Mouse (Mus musculus) right cerebral cortex, postnatal 4 days (tissue): ENCODE measurements around the gene Qsox1.
A peak's percentile ranks its signal among the peaks of the same experiment; 100 is the strongest.

Source experiments
- DNase-seq: peaks from one replicate; pipeline ENCODE4 v3.0.0-alpha.2; 2022

Gene Qsox1

GRCm38 (mm10) chr1:155798000-155798399 lies 14.7 kb downstream of the Qsox1 start:
- DNase-seq = no peak

DNA sequence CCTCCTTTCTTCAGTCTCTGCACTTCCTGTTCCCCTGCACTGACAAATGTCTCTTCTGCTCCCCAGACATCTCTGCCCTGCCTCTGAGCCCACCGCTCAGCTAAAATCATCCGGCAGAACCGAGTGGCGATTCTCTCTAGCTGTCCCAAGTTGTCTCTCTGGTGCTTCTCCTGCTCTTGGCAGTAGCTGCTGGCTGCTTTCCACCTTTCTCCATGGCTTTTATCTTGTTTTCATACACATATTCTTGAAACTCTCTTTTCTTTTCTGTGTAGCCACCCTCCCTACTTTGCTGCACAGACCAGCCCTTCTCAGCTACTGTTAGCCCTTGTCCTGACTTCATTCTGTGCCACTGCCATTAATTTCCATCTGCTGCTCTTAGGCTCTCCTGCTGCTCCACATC lies 15.3 kb downstream of the Qsox1 start:
- no peak for DNase-seq

DNA sequence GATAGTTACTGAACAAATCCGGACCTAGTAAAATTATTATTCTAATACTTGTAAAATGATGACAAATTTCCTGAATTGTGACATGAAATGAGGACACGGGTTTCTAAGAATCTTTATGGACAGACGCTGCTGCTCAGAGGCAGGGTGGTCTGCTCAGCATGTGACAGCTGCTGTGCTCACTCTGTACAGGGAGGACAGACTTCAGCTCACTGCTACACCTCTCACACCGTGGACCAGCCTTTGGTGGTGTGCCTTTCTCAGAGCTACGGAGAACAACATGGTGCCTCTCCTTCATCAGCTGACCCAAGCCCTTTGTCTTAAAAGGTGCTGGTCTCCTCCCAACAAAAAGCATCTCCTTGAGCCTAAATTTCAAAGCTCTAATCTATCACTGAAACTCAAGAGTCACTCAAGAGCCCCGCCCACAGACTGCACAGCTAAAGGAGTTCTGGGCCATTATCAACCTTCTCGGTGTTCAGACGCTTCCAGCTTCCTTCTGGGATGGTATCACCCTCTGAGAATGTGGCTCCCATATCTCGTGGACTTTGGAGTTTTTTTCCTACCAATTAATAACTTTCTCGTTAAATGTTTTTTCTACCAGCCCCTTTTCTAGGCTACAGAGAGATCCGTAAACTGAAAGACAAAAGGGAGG lies 15.8 kb downstream of the Qsox1 start:
- DNase-seq = no peak

GRCm38 (mm10) chr1:155795791-155796233 lies 16.9 kb downstream of the Qsox1 start:
- no peak for DNase-seq

GRCm38 (mm10) chr1:155794855-155795254 lies 17.8 kb downstream of the Qsox1 start:
- DNase-seq = no peak

DNA sequence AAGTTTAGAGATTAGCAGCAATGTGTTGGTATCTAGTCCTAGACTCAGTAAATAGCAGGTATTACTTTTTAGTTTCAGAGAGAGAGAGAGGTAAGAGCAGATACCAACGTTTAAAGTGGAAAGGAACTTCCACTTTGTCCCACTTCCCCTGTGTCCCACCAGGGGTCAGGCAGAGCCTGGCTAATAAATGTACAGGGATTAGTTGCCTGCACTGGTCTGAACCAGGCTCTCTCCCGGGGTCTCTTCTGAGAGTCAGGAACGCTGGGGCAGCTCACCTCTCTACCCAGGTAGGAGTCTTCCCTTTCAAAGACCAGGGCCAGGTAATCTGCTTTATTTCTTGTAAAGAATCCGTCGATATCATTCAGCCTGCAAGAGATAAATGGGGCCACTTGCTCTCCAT lies 20.8 kb downstream of the Qsox1 start:
- DNase-seq = no peak

GRCm38 (mm10) chr1:155790111-155790974 lies 22.3 kb downstream of the Qsox1 start:
- no peak for DNase-seq

- DNase-seq = no peak
Observed at GRCm38 (mm10) chr1:155785886-155786285, 26.8 kb downstream of the Qsox1 start.

DNA sequence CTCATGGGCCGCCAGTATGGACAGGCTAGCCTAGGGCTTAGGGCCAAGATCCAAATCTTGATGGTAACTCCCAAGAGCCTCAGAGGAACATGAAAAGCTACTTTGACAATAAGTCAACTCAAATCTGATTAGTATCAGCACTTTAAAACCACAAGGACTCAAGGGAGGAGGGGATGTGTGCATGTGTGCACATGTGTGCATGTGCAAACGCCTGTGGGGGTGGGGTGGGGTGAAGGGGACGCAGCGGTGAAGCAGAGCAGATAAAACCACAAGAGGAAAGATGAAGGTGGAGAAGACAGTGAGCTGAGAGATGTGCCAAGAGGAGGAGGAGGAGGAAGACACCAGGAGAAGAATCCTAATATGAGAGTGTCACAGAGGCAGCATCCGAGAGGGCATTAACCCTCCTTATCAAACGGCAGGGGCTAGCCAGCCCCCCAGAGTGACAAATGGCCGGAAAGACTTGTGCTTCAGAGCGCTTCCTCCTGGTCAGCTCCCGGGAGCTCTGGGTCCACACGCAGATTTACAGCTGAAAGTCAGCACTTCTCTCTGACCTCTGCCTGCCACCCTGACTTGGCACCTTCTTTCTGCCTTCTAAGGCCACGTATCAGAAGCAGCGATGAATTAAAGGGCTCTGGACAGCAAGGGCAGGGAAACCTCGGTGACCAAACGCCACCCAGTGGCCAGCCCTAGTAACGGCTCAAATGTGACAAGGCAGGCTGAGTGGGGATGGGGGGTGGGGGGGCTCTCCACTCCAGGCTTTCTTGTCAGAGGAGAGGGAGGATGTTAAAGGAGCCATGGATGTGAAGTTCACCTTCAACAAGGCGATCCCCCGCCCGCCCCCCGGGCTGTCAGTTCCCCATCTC lies 28.1 kb downstream of the Qsox1 start:
- peak; percentile 64 for DNase-seq

DNA sequence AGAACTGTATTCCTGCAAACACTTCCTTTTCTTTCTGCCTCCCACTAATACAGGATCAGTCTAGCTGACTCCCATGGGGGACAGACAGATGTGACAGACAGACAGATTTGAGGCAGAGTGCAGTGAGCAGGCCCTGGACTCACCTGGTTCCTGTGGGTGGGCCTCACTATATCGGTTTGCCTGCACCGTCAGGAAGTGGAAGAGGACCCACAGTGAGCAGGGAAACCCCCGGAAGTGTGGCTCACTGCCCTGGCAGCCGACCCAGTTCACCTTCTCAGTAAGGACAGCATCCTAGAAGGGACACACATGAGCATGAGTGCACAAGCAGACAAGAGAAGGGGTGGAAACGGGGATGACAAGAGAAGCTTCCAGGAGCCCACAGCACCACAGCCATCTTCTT lies 30.3 kb downstream of the Qsox1 start:
- DNase-seq = no peak

DNA sequence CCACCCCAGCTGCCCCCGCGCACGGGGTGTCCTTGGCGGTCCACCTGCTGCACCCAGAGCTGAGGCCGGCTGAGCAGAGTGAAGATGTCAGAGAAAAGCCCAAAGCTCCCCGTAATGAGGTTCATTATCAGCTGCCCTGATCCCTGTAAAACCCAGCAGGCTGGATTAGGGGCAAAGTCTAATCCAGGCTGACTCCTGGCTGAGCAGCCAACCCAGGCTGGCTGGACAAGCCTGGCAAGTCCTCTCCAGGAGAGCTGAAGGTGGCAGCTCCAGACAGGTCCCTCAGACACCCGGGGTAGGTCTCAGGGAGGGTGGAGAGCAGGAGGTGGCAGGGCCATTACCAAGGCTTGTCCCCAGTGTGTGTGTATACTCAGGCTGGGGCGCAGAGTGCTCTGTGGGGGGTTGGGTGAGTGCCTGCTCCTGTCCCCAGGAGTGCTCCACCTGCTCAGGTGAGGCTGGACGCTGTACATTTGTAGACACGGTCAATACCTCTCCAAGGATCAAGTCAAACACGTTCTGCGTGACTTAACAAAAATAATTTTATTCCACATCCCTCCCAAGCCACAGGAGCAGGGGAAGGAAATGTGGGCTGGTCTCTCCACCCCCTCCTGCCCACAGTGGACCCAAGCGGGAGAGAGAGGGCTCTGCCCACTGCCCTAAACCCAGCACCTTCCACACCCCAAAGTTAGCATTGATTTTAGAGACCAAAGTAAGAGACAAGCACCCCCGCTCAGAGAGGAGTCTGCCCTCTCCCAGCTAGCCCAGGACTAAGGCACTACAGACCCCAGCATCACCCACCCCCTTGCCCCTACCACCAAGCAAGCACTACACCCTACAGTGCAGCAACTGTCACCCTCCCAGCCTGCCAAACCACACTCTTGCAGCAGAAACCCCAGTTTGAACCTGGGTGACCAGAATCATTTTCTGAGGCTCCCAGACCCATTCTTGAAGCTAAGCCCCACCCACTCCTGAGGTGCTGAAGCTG lies 34.8 kb downstream of the Qsox1 start:
- no peak for DNase-seq

GRCm38 (mm10) chr1:155759167-155759566 lies 53.5 kb downstream of the Qsox1 start:
- DNase-seq = no peak

DNA sequence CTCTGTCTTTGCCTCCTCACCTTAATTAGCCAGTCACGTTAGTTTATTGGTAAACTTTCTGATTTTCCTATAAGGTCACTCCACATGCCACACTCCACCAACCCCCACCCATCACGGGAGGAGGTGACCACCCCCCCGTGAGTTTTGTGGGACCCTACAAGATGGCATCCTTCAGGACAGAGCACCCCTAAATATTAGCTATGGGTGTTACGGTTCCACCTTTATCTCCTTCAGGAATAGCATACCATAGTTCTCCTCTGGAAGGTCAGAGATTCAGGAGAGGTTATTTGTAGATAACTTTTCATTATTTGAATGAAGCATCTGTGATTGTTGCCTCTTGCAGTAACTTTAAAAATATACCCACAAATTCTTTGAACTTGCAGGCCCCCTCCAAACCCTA lies 54.0 kb downstream of the Qsox1 start:
- no peak for DNase-seq

DNA sequence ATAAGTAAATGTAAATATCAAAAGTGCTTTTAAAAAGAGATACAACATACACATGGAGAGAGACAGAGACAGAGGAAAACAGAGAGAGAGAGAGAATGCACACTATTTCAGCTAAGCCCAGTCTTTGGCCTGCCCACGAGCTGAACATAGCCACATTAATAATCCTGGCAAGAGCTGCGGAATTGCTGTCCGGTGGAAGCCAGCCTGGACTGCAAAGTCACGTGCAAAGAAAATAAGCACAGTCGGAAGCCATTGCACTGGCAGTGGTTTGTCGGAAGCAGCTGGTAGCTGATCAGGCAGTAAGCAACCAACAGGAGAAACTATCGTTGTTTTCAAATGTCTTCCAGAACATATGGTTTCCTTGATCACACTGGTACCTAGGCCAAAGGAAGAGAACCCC lies 55.1 kb downstream of the Qsox1 start:
- no peak for DNase-seq

DNA sequence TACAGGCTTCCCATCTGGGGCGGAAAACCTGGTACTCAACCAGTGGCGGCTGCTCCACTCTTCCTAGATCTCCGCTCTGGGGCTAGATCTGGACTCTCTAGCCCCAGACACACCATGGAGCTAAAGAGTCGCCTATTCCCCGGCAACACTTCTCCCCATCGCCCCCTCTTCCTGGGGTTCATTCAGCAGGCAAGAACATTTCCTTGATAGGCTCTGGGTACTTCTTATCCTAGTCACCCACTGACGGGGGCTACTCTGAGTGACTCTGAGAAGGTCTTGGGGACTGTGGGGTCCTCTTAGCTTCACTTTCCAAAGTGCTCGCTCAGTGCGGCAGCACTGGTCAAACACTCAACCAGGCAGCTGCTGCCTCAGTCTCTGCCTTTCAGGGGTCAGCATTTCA lies 59.3 kb downstream of the Qsox1 start:
- no peak for DNase-seq

DNA sequence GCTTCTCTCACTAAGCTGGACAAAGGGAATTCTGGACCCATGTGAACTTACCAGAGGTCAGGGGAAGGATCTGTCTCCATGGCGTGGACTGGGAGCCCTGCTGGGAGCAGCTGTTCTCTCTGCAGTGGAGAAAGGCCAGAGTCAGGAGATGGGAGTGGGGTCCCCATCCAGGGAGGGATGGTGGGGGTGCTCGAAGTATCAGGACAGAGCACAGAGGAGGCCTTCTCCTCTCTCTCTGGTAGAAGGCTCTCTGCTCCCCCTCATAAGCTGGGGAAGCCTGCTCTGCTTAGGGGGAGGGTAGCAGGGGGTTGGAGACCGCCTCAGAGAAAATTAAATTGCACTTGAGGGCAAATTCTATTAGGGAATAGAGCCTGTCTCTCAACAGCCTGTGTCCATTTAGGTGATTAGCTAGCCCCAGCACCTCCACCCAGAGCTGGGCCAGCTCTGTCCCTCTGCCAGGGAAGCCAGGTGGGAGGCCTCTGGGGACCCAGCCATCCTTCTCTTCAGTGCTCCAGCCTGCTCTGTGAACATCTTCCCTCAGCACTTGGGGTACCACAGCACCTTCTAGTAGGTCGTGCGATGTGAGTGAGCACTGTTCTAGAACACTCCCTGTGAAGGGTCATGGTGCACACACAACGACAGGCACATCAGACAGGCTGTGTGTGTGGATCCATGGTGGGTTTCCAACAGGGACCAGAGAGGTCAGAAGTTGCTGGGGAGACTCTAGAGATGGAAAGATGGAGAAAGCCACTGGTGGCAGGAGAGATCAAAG lies 61.0 kb downstream of the Qsox1 start, which contains the start of gene Lhx4:
TSS of gene Lhx4 (minus strand) at position 201 of the 772 bp plus-strand sequence.
- DNase-seq = no peak

DNA sequence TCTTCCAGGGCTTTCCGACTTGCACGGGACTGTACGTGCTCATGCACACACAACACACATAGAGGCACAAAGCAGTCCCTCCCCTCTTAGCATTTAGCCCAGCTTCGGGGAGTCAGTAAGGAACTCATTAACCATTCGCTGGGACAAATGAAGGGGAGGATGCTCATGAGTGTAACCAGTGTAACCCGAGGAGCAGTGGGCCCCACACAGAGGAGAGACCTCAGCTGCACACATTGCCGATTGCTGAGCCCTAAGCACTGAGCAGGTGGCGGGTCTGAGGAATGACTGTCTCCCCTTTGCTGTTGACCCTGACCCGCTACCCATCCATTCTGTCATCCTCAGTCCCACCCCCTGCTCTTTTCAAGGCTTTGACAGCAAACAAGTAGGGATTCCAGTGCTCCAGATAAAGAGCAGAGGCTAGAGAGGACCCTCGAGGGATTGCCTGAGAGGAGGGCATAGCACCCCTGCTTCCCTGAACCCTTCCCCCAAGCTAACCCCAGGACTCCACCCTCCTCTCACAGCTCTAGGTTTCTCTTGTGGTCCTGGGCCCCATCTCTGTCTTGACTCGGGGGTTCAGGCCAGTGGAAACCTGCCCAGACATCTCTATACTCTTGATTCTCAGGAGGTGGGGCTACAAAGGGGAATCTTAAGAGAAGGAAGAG lies 62.0 kb downstream of the Qsox1 start:
- no peak for DNase-seq

- DNase-seq = no peak
Observed at GRCm38 (mm10) chr1:155747911-155748310, 64.8 kb downstream of the Qsox1 start.

- no peak for DNase-seq
Observed at GRCm38 (mm10) chr1:155747011-155747410, 65.7 kb downstream of the Qsox1 start.
